Mouse (Mus musculus): Measurements from ENCODE around the gene Olfr1097. TPM values are rescaled to one million over a fixed set of nuclear protein-coding genes. Genes with fewer than 3 reads are reported as not detected.

The Olfr1097 gene
- total RNA-seq (2021), result not detected
- long read RNA-seq, experiment 1, result 0 reads
- long read RNA-seq, experiment 2, result 0 reads

DNA sequence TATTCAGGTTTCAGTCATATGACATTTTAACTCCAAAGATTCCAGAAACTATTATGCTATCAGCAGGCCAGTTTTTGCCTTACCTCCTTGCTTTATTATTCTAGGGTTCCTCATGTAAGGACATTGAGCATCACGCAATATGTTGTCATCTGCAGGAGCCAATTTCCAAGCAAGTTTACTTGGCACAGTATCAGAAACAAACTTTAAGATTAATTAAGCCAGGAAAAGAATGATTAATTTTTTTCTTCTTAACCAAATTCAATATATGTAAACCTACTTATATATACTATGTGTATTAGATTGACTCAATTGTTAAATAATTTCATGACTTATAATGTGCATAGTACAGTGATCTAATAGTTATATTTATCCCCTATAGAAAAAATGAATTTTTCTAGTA lies at the start of gene Olfr1097:
TSS of gene Olfr1097 (minus strand) at position 101 of the 400 bp plus-strand sequence.
- TF ChIP-seq CTCF (IDR thresholded peaks at IDR 0.05), result no peak
- no peak for DNase-seq
- no peak within 1 kb of the TSS for H3K27ac ChIP-seq
- intact Hi-C loops (cut with DNase I), result no loop called here
- H3K4me3 ChIP-seq, result no peak within 1 kb of the TSS

DNA sequence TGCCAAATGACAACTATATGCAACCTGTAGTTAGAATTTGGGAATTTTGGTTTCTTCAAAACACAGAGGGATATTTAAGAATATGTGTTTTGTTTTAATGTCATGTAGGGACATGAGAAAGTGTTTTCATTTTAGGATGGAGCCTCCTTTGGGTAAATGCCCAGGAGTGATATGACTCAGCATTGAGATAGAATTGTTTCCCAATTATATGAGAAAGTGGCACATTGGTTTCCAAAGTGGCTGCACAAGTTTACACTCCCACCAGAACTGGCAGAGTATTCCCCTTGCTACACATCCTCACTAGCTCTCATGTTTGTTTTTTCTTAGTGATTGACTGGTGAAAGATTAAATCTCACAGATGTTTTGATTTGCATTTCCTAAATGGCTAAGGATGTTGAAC lies 34.5 kb upstream of the Olfr1097 start:
- DNase-seq, result no peak
- Histone ChIP-seq H3K4me3 (no peak overlapping the region), H3K27ac (no peak overlapping the region)
- intact Hi-C loops (cut with DNase I), result no loop called here
- no peak for TF ChIP-seq CTCF (IDR thresholded peaks at IDR 0.05)

- no peak for TF ChIP-seq CTCF (IDR thresholded peaks at IDR 0.05)
- intact Hi-C loops (cut with DNase I), result no loop called here
- no peak for DNase-seq
- Histone ChIP-seq H3K27ac (no peak within 1 kb of the TSS), H3K4me3 (no peak within 1 kb of the TSS)
Observed at GRCm38 (mm10) chr2:86924445-86924844, 32.4 kb upstream of the Olfr1097 start, which contains the start of gene Olfr1098. Gene Olfr1098, minus strand, starts transcription at chr2:86924545.

DNA sequence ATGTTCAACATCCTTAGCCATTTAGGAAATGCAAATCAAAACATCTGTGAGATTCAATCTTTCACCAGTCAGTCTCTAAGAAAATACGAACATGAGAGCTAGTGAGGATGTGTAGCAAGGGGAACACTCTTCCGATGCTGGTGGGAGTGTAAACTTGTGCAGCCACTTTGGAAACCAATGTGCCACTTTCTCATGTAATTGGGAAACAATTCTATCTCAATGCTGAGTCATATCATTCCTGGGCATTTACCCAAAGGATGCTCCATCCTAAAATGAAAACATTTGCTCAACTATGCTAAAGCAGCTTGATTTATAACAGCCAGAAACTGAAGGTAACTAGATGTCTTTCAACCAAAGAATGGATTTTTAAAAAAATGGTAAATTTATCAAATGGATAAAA lies 13.6 kb upstream of the Olfr1097 start:
- Histone ChIP-seq H3K27ac (no peak overlapping the region), H3K4me3 (no peak overlapping the region)
- intact Hi-C loops (cut with DNase I), result no loop called here
- DNase-seq, result no peak
- TF ChIP-seq CTCF (IDR thresholded peaks at IDR 0.05), result no peak

DNA sequence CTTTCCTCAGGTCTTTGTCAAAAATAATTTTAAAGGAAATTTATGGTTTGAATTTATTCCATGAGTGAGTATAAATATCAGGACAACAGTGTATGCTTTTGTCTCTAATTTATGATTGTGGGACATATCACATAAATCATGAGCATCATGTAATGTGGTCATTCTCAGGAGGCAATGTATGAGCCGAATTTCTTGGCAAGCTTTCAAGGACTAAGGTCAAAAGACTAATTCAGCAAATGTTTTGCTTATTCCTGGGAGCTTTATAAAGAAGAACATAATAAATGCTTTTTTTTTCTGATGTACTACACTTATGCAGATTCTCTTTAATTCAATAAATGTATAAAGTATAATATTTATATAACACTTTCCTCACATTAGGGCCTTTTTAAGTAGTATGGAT lies 17.3 kb downstream of the Olfr1097 start, which contains the start of gene Gm13723:
TSS of gene Gm13723 (minus strand) at position 101 of the 400 bp plus-strand sequence.
- H3K4me3 ChIP-seq, result no peak within 1 kb of the TSS
- TF ChIP-seq CTCF (IDR thresholded peaks at IDR 0.05), result no peak
- intact Hi-C loops (cut with DNase I), result no loop called here
- H3K27ac ChIP-seq, result no peak within 1 kb of the TSS
- no peak for DNase-seq

GRCm38 (mm10) chr2:86851596-86851995 lies 40.4 kb downstream of the Olfr1097 start, which contains the start of gene Olfr1095:
Gene Olfr1095, minus strand, starts transcription at chr2:86851696.
- intact Hi-C loops (cut with DNase I), result no loop called here
- DNase-seq, result no peak
- Histone ChIP-seq H3K27ac (no peak within 1 kb of the TSS), H3K4me3 (no peak within 1 kb of the TSS)
- no peak for TF ChIP-seq CTCF (IDR thresholded peaks at IDR 0.05)

Other genes with a start within 250 kb of the Olfr1097 start
- not detected for gene Olfr1085, start 230.2 kb downstream of the Olfr1097 start, total RNA-seq (2021)
- gene Olfr1086, start 212.1 kb downstream of the Olfr1097 start, total RNA-seq (2021), result not detected
- gene Olfr1087, start 193.8 kb downstream of the Olfr1097 start, total RNA-seq (2021), result not detected
- not detected for gene Olfr1089, start 158.5 kb downstream of the Olfr1097 start, total RNA-seq (2021)
- gene Olfr1090, start 133.2 kb downstream of the Olfr1097 start, total RNA-seq (2021), result not detected
- gene Olfr1093, start 109.7 kb downstream of the Olfr1097 start, total RNA-seq (2021), result not detected
- gene Olfr141, start 82.2 kb downstream of the Olfr1097 start, total RNA-seq (2021), result not detected
- not detected for gene Olfr1094, start 67.6 kb downstream of the Olfr1097 start, total RNA-seq (2021)
- not detected for gene Olfr1095, start 40.5 kb downstream of the Olfr1097 start, total RNA-seq (2021)
- not detected for gene Gm13723, start 17.4 kb downstream of the Olfr1097 start, total RNA-seq (2021)
- not detected for gene Olfr1098, start 32.3 kb upstream of the Olfr1097 start, total RNA-seq (2021)
- not detected for gene Olfr1099, start 68.5 kb upstream of the Olfr1097 start, total RNA-seq (2021)
- gene Olfr1100, start 87.7 kb upstream of the Olfr1097 start, total RNA-seq (2021), result not detected
- not detected for gene Olfr1101, start 99.0 kb upstream of the Olfr1097 start, total RNA-seq (2021)
- not detected for gene Olfr1102, start 106.2 kb upstream of the Olfr1097 start, total RNA-seq (2021)
- gene Olfr1104, start 134.9 kb upstream of the Olfr1097 start, total RNA-seq (2021), result not detected
- not detected for gene Olfr1105, start 144.3 kb upstream of the Olfr1097 start, total RNA-seq (2021)
- gene Olfr1106, start 160.1 kb upstream of the Olfr1097 start, total RNA-seq (2021), result not detected
- gene Olfr1107, start 183.6 kb upstream of the Olfr1097 start, total RNA-seq (2021), result not detected
- not detected for gene Olfr1109, start 203.8 kb upstream of the Olfr1097 start, total RNA-seq (2021)
- gene Olfr259, start 222.4 kb upstream of the Olfr1097 start, total RNA-seq (2021), result not detected
- gene Olfr1110, start 248.1 kb upstream of the Olfr1097 start, total RNA-seq (2021), result not detected